ENCODE assay signal across 8 mouse cellular contexts in the genomic region with DNA sequence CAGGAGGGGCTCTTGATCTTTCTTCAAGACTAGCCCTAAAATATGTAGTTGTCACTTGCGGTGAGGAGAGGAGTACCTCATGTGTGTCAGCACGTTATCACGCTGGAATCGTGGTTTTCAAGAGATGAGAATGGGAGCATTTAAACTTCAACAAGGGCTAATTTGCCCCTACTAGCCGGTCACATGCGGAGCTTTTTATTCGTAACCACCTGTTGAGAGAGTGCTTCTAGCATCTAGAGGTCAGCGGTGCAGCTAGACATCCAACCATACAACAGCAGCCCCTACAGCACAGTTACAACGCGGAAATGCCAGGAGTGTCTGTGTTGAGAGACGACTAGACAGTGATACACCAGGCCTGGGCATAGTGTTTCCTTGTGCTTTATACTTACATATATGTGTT. TPM values are rescaled to one million over a fixed set of nuclear protein-coding genes. Genes with fewer than 3 reads are reported as not detected.
DNase-seq lines count a peak whose midpoint lies in the region; TF ChIP-seq lines count a peak whose summit lies in the region.

No protein-coding gene starts in this region.

- no peak for TF ChIP-seq POLR2A in myocyte (IDR thresholded peaks at IDR 0.05; ENCODE audit: insufficient read length, low read depth)

- H3K4me3 ChIP-seq in ES-E14 (ENCODE audit: insufficient read depth in 1 of 2, low read depth in 1 of 2, low read length in 2 of 2, poor library complexity in 1 of 2, severe bottlenecking in 1 of 2) = peak overlapping the region; percentile 90 to 99
- H3K4me3 ChIP-seq in erythroblast, embryonic 14.5 days (replicated peaks) = peak overlapping the region; percentile 81
- H3K4me3 ChIP-seq in myocyte = peak overlapping the region; percentile 98

- peak; percentile 86 for DNase-seq in heart, adult 11 months
- no peak for DNase-seq in heart, postnatal 14 days
- peak; percentile 20 for DNase-seq in ES-E14 (ENCODE audit: low read depth, low spot score)
- DNase-seq in kidney, postnatal 36 days = peak; percentile 5 to 13
- DNase-seq in yolk sac, embryonic 10.5 days (ENCODE audit: low spot score) = no peak
- DNase-seq in Muller cell, postnatal 12 days (ENCODE audit: inconsistent ontology term) = no peak

- H3K27me3 ChIP-seq in erythroblast, embryonic 14.5 days (ENCODE audit: control insufficient read depth) = 0 out of 2 replicates have a peak, but pooled peaks cover 3% of the 10 kb centered on the region
- no peaks in the 10 kb centered on the region for H3K27me3 ChIP-seq in myocyte (ENCODE audit: control insufficient read depth, insufficient read depth, insufficient read length)

- in situ Hi-C loops in ES-E14 (cut with MboI; ENCODE audit: low sequenced_read_pairs in 2 of 2, unreplicated experiment in 2 of 2) = no loop called here

- no peak overlapping the region for H3K27ac ChIP-seq in ES-E14 (ENCODE audit: insufficient read depth, low read depth, low read length, poor library complexity, severe bottlenecking)

- H3K79me2 ChIP-seq in myocyte (ENCODE audit: control insufficient read depth, insufficient read depth) = peaks cover 35% of the 10 kb centered on the region

- peaks cover 0 to 4% of the 10 kb centered on the region in 2 experiments; a peak in 1 of 4 replicates for H3K4me1 ChIP-seq in ES-E14 (ENCODE audit: control insufficient read depth in 2 of 2, insufficient read depth in 2 of 2, low read length in 2 of 2, poor library complexity in 1 of 2)
- peaks cover 25% of the 10 kb centered on the region for H3K4me1 ChIP-seq in erythroblast, embryonic 14.5 days (ENCODE audit: control insufficient read depth)

- H3K4me2 ChIP-seq in myocyte (ENCODE audit: low read depth) = peak overlapping the region; percentile 86

- H3K9ac ChIP-seq in ES-E14 (ENCODE audit: insufficient read depth, low read depth, low read length, poor library complexity, severe bottlenecking) = peak overlapping the region; percentile 90

- H3K36me3 ChIP-seq in ES-E14 (ENCODE audit: control insufficient read depth, insufficient read depth, low read length, poor library complexity, severe bottlenecking) (peaks cover 6% of the 10 kb centered on the region), myocyte (ENCODE audit: control insufficient read depth, insufficient read depth) (peaks cover 28% of the 10 kb centered on the region)
- peaks cover 34% of the 10 kb centered on the region for H3K36me3 ChIP-seq in erythroblast, embryonic 14.5 days (ENCODE audit: control insufficient read depth)

- peak overlapping the region; percentile 85 for H3ac ChIP-seq in myocyte (ENCODE audit: control insufficient read depth, insufficient read length)

- intact Hi-C loops in heart, postnatal 14 days (cut with DNase I) = loop anchor here (5.0 to 10.0 kb wide), 2 partner anchors 189 to 281 kb away; a partner anchor contains a TSS

- no peaks in the 10 kb centered on the region for H3K9me3 ChIP-seq in ES-E14 (ENCODE audit: control insufficient read depth, insufficient read depth, low read depth, low read length)
- no peaks in the 10 kb centered on the region for H3K9me3 ChIP-seq in erythroblast, embryonic 14.5 days (ENCODE audit: control insufficient read depth, low read length)

TF ChIP-seq in ES-E14, 5 proteins besides CTCF, POLR2A, EP300 and RAD21:
- TF ChIP-seq CHD2 (IDR thresholded peaks at IDR 0.05; ENCODE audit: low read depth, low read length) = no peak
- TF ChIP-seq ZC3H11A (IDR thresholded peaks at IDR 0.05; ENCODE audit: borderline replicate concordance, low read depth, low read length) = no peak
- no peak for TF ChIP-seq HCFC1 (IDR thresholded peaks at IDR 0.05; ENCODE audit: borderline replicate concordance, insufficient read depth, low read length)
- TF ChIP-seq ZNF384 (IDR thresholded peaks at IDR 0.05; ENCODE audit: low read depth, low read length) = no peak
TF ChIP-seq in ES-E14: peak in this region for 0.

TF ChIP-seq in myocyte, 11 proteins besides CTCF, POLR2A, EP300 and RAD21:
- no peak for TF ChIP-seq CEBPB (IDR thresholded peaks at IDR 0.05; ENCODE audit: insufficient read depth, poor library complexity, severe bottlenecking)
- no peak for TF ChIP-seq E2F4 (IDR thresholded peaks at IDR 0.05; ENCODE audit: insufficient read depth)
- no peak for TF ChIP-seq TCF12 (IDR thresholded peaks at IDR 0.05; ENCODE audit: insufficient read depth, poor library complexity, severe bottlenecking)
- TF ChIP-seq SRF (IDR thresholded peaks at IDR 0.05; ENCODE audit: control insufficient read depth, insufficient read length, low read depth) = no peak

RNA-seq across cellular contexts. Expression of a gene that starts 0.8 kb away (rescaled TPM):
- total RNA-seq in heart, postnatal 14 days (2021) = 1,000 to 10,000 TPM; 1,074 to 1,083 TPM
- total RNA-seq in ES-E14 (2012; rRNA removed) = 102 and 114 TPM in 2 replicates
- polyA plus RNA-seq in erythroblast, embryonic 14.5 days (2012) = 1.2 and 1.3 TPM in 2 replicates
- polyA plus RNA-seq in myocyte (2012; fragmentation: generic; extraction: Trizol) = 142 TPM

RNA-seq across cellular contexts. Expression of a gene that starts 34.3 kb away (rescaled TPM):
- total RNA-seq in heart, postnatal 14 days (2021) = not detected
- 0.26 and 0.58 TPM in 2 replicates for total RNA-seq in ES-E14 (2012; rRNA removed)
- not detected in 2 replicates for polyA plus RNA-seq in erythroblast, embryonic 14.5 days (2012)
- 0.16 TPM for polyA plus RNA-seq in myocyte (2012; fragmentation: generic; extraction: Trizol)

RNA-seq across cellular contexts. Expression of a gene that starts 41.6 kb away (rescaled TPM):
- total RNA-seq in heart, postnatal 14 days (2021) = 10 to 100 TPM; 27.8 to 29.2 TPM
- total RNA-seq in ES-E14 (2012; rRNA removed) = 21.6 and 22.1 TPM in 2 replicates
- 2.9 and 4.6 TPM in 2 replicates for polyA plus RNA-seq in erythroblast, embryonic 14.5 days (2012)
- 23.3 TPM for polyA plus RNA-seq in myocyte (2012; fragmentation: generic; extraction: Trizol)

Comparison
In these comparisons a context has a peak if more than half of its experiments do, and no peak if none do; other contexts are left out.
1. DNase-seq: peak in heart, adult 11 months (single experiment), ES-E14 (single experiment) and kidney, postnatal 36 days (2 of 2); none in heart, postnatal 14 days (0 of 2), yolk sac, embryonic 10.5 days (single experiment) and Muller cell, postnatal 12 days (single experiment).
2. Peak in every context shown above with its lines, with median percentiles within 50 percentile points of each other: H3K4me3 ChIP-seq.